Mouse (Mus musculus): Measurements from ENCODE around the gene Hadha. TPM values are rescaled to one million over a fixed set of nuclear protein-coding genes. Genes with fewer than 3 reads are reported as not detected.
A peak's percentile ranks its signal among the peaks of the same experiment; 100 is the strongest.

Gene Hadha
- polyA plus RNA-seq, 1 experiment from 2014 or later, result 110 TPM

DNA sequence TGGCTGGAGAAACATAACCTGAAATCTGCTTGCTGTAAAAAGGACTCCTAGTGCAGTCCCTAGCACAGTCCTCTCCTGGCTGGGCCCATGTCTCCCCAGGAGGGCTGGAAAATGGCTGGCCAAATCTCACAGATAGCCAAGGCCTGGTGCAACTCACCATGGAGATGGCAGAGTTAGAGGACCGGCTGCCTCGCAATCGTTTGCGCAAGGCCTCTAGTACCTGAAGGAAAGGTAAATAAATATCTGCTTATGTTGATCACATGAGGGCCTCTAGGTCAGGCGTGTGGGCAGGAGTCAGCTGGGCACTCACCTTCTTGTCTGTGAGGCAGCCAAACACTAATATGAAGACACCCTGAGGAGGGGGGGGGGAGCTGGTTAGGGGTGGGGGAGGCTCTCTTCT lies 40.4 kb upstream of the Hadha start:
- TF ChIP-seq EP300 (IDR thresholded peaks at IDR 0.05) (no peak), CTCF (IDR thresholded peaks at IDR 0.05) (no peak)

DNA sequence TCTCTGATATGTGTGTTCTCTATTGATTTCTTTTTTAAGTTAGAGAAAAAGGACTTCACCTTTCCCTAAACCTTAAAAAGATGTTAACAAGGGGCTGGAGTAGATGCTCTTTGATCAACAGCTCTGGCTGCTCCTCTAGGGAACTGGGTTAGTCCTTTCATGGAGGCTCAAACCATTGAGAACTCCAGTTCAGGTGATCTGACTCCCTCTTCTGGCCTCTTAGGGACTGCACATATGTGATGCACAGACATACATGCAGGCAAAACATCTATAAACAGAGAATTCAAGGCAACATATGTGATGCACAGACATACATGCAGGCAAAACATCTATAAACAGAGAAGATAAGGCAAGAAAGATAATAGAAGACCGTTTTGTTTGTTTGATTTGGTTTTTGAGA lies 37.5 kb upstream of the Hadha start:
- Histone ChIP-seq H3K4me1 (ENCODE audit: insufficient read depth, low read depth, low read length) (no peaks in the 10 kb centered on the region), H3K4me3 (ENCODE audit: low read depth, low read length) (no peak overlapping the region), H3K36me3 (ENCODE audit: insufficient read depth, low read length) (peaks cover 5% of the 10 kb centered on the region; the same call in 1 of the 2 replicates), H3K4me2 (replicated peaks; ENCODE audit: low read depth, low read length) (no peak overlapping the region), H3K27ac (ENCODE audit: low read length) (no peak overlapping the region), H3K27me3 (replicated peaks; ENCODE audit: insufficient read depth, low read length) (no peaks in the 10 kb centered on the region), H3K9ac (replicated peaks; ENCODE audit: low read depth) (no peak overlapping the region), H3K9me3 (ENCODE audit: low read length) (no peaks in the 10 kb centered on the region)
- no peak for DNase-seq (ENCODE audit: low spot score)
- 67% methylated on average over 1 of the region's 1 CpGs for WGBS
- no peak for TF ChIP-seq EP300 (IDR thresholded peaks at IDR 0.05)
- TF ChIP-seq CTCF (IDR thresholded peaks at IDR 0.05), result peak; percentile 52
- ATAC-seq, result no peak

More for the DNA sequence above, 40.4 kb upstream of the Hadha start:
- Histone ChIP-seq H3K4me2 (replicated peaks; ENCODE audit: low read depth, low read length) (no peak overlapping the region), H3K27ac (ENCODE audit: low read length) (no peak overlapping the region), H3K36me3 (ENCODE audit: insufficient read depth, low read length) (no peaks in the 10 kb centered on the region), H3K27me3 (replicated peaks; ENCODE audit: insufficient read depth, low read length) (no peaks in the 10 kb centered on the region), H3K9me3 (ENCODE audit: low read length) (no peaks in the 10 kb centered on the region), H3K4me1 (ENCODE audit: insufficient read depth, low read depth, low read length) (no peaks in the 10 kb centered on the region), H3K9ac (replicated peaks; ENCODE audit: low read depth) (no peak overlapping the region), H3K4me3 (ENCODE audit: low read depth, low read length) (no peak overlapping the region)
- 58% methylated on average over 5 of the region's 5 CpGs for WGBS
- DNase-seq (ENCODE audit: low spot score), result no peak
- ATAC-seq, result peak; percentile 28; the same call in 1 of the 2 replicates

- 83% methylated on average over 12 of the region's 12 CpGs for WGBS
- Histone ChIP-seq H3K27me3 (replicated peaks; ENCODE audit: insufficient read depth, low read length) (no peaks in the 10 kb centered on the region), H3K36me3 (ENCODE audit: insufficient read depth, low read length) (peaks cover 9% of the 10 kb centered on the region; the same call in 1 of the 2 replicates), H3K27ac (ENCODE audit: low read length) (no peak overlapping the region), H3K4me1 (ENCODE audit: insufficient read depth, low read depth, low read length) (no peaks in the 10 kb centered on the region), H3K4me2 (replicated peaks; ENCODE audit: low read depth, low read length) (no peak overlapping the region), H3K9me3 (ENCODE audit: low read length) (no peaks in the 10 kb centered on the region), H3K9ac (replicated peaks; ENCODE audit: low read depth) (no peak overlapping the region), H3K4me3 (ENCODE audit: low read depth, low read length) (no peak overlapping the region)
- ATAC-seq (no peak), DNase-seq (ENCODE audit: low spot score) (no peak)
- no peak for TF ChIP-seq CTCF (IDR thresholded peaks at IDR 0.05)
Measured at GRCm38 (mm10) chr5:30187687-30188485, 32.9 kb upstream of the Hadha start.

DNA sequence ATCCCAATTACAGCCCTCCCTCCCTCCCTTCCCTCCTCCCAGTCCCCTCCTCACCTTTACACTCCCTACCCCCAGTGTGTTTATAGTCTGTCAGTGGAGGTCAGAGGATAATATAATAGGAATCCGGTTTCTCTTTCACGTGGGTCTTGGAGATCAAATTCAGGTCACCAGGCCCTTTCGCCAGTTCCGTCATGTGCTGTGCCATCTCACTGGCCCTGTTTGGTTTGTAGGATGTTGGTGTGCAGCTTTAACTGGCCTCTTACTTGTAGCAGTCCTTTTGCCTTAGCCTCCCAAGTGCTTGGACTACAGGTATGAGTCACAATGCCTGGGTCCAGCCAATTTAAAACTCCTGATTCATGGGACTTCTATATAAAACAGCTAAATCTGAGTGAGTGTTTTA lies 20.8 kb upstream of the Hadha start:
- no peak for ATAC-seq
- peaks cover 17% of the 10 kb centered on the region; the same call in 1 of the 2 replicates for H3K36me3 ChIP-seq (ENCODE audit: insufficient read depth, low read length)

GRCm38 (mm10) chr5:30172931-30173692 lies 18.1 kb upstream of the Hadha start:
- no peaks in the 10 kb centered on the region for H3K9me3 ChIP-seq (ENCODE audit: low read length)
- H3K9ac ChIP-seq (replicated peaks; ENCODE audit: low read depth), result no peak overlapping the region
- no peaks in the 10 kb centered on the region for H3K4me1 ChIP-seq (ENCODE audit: insufficient read depth, low read depth, low read length)
- H3K27me3 ChIP-seq (replicated peaks; ENCODE audit: insufficient read depth, low read length), result no peaks in the 10 kb centered on the region
- no peak overlapping the region for H3K4me3 ChIP-seq (ENCODE audit: low read depth, low read length)
- WGBS, result 47% methylated on average over 20 of the region's 20 CpGs
- peaks cover 23% of the 10 kb centered on the region; the same call in 1 of the 2 replicates for H3K36me3 ChIP-seq (ENCODE audit: insufficient read depth, low read length)
- H3K4me2 ChIP-seq (replicated peaks; ENCODE audit: low read depth, low read length), result no peak overlapping the region
- DNase-seq (ENCODE audit: low spot score) (no peak), ATAC-seq (no peak)
- TF ChIP-seq EP300 (IDR thresholded peaks at IDR 0.05) (no peak), CTCF (IDR thresholded peaks at IDR 0.05) (no peak)
- H3K27ac ChIP-seq (ENCODE audit: low read length), result no peak overlapping the region

More for the DNA sequence above, 20.8 kb upstream of the Hadha start:
- Histone ChIP-seq H3K27me3 (replicated peaks; ENCODE audit: insufficient read depth, low read length) (no peaks in the 10 kb centered on the region), H3K9ac (replicated peaks; ENCODE audit: low read depth) (no peak overlapping the region), H3K27ac (ENCODE audit: low read length) (no peak overlapping the region), H3K4me3 (ENCODE audit: low read depth, low read length) (no peak overlapping the region), H3K4me2 (replicated peaks; ENCODE audit: low read depth, low read length) (no peak overlapping the region), H3K4me1 (ENCODE audit: insufficient read depth, low read depth, low read length) (no peaks in the 10 kb centered on the region), H3K9me3 (ENCODE audit: low read length) (no peaks in the 10 kb centered on the region)
- DNase-seq (ENCODE audit: low spot score), result no peak
- no peak for TF ChIP-seq EP300 (IDR thresholded peaks at IDR 0.05)
- TF ChIP-seq CTCF (IDR thresholded peaks at IDR 0.05), result no peak
- WGBS, result 64% methylated on average over 4 of the region's 4 CpGs

DNA sequence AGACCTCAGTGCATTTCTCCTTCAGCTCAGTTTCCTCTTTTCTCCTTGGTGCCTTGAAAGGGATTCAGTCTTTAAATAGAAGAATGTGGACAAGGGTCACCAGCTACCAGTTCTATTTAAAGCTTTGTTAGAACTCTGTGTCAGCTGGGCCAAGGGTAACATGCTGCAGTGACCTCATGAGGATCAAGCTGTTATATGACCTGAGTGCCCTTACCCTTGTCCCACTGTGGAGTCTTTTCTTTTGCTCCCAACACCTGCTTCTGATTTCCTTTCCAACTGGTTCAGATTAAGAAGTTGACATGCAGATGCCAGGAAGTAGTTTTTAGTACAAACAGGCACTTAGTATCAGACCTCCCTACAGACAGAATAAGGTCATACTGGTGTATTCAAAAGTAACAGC lies 17.2 kb upstream of the Hadha start:
- ATAC-seq, result no peak
- no peak for TF ChIP-seq EP300 (IDR thresholded peaks at IDR 0.05)
- no peak for TF ChIP-seq CTCF (IDR thresholded peaks at IDR 0.05)
- no peak overlapping the region for H3K4me3 ChIP-seq (ENCODE audit: low read depth, low read length)
- no peaks in the 10 kb centered on the region for H3K27me3 ChIP-seq (replicated peaks; ENCODE audit: insufficient read depth, low read length)
- no peak overlapping the region for H3K9ac ChIP-seq (replicated peaks; ENCODE audit: low read depth)
- H3K4me1 ChIP-seq (ENCODE audit: insufficient read depth, low read depth, low read length), result no peaks in the 10 kb centered on the region
- no peak for DNase-seq (ENCODE audit: low spot score)
- H3K36me3 ChIP-seq (ENCODE audit: insufficient read depth, low read length), result peaks cover 17% of the 10 kb centered on the region; the same call in 1 of the 2 replicates
- H3K4me2 ChIP-seq (replicated peaks; ENCODE audit: low read depth, low read length), result no peak overlapping the region
- no peak overlapping the region for H3K27ac ChIP-seq (ENCODE audit: low read length)
- H3K9me3 ChIP-seq (ENCODE audit: low read length), result no peaks in the 10 kb centered on the region

Measured in lung, postnatal 0 days (tissue).